Mouse (Mus musculus) kidney, adult 2 months (tissue): ENCODE measurements around the gene Colca2.

ENCODE experiments used
- CTCF ChIP-seq: fragments of 200-500 bp; conservative IDR thresholded peaks from 2 replicates; pipeline ENCODE4 v1.5.1; 2011; ENCODE audit warnings: low read depth, mild to moderate bottlenecking, control low read depth, low read length, moderate library complexity, mixed read lengths; ENCODE audit not compliant: insufficient read depth, insufficient read length
- POLR2A ChIP-seq: fragments of 200-500 bp; IDR thresholded peaks from one replicate; pipeline ENCODE4 v1.6.1; 2011; ENCODE audit warnings: low read depth, low read length, control low read depth

DNA sequence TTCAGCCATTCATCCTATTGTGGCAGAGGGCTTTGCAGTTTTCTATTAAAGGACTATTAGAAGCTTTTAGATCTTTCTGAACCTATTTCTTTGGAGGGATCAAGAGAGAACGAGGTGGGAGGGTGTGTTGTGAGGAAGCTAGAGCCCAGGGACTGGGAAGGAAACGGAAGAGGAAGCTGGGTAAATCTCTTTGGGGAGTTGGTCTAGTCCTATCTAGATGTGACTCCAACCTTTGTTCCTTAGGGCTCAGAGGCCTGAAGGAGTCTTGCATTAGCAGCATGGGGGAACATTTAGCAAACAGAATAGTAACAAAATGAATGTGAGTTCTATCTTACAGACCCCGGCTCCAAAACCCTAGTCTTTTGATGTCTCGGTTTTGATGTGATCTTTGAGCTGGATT, 12.6 kb upstream of the Colca2 start:
- TF ChIP-seq CTCF (no peak), POLR2A (no peak)
